21 mouse cellular contexts compared by ENCODE assay signal in genomic region chr4:106581865-106582204, GRCm38 (mm10). TPM values are rescaled to one million over a fixed set of nuclear protein-coding genes. Genes with fewer than 3 reads are reported as not detected.
DNase-seq lines count a peak whose midpoint lies in the region; ATAC-seq and TF ChIP-seq lines count a peak whose summit lies in the region.
"Had no signal": no experiment of that assay in that cellular context is flagged by ENCODE, and none has a peak within 500 bp of the region (broad histone marks: within the 10 kb centered on the region; RNA-seq: fewer than 3 reads in every experiment).

No protein-coding gene starts in this region.

- peak overlapping the region; percentile 51 for H3K4me3 ChIP-seq in erythroblast, embryonic 14.5 days (replicated peaks)
- H3K4me3 ChIP-seq in heart, postnatal 0 days (ENCODE audit: low read depth, low read length) = no peak overlapping the region
- H3K4me3 ChIP-seq in stomach, postnatal 0 days (ENCODE audit: low read depth, low read length) = no peak overlapping the region
- H3K4me3 ChIP-seq: forebrain, embryonic 12.5 days; midbrain, embryonic 15.5 days; neural tube, embryonic 12.5 days had no signal

- DNase-seq in heart, postnatal 0 days (ENCODE audit: low spot score) = no peak
- DNase-seq in heart, adult 11 months = no peak
- peak; percentile 56 for DNase-seq in right cerebral cortex, postnatal 25 days
- no peak for DNase-seq in right cerebral cortex, postnatal 4 days
- no peak for DNase-seq in stomach, postnatal 0 days (ENCODE audit: low spot score)
- DNase-seq: cerebellum, adult 2 months; gastrocnemius, postnatal 14 days; lung, postnatal 10 days; thymus, postnatal 25 days had no signal

- H3K36me3 ChIP-seq in erythroblast, embryonic 14.5 days (ENCODE audit: control insufficient read depth) = peaks cover 96% of the 10 kb centered on the region
- H3K36me3 ChIP-seq in heart, postnatal 0 days (replicated peaks; ENCODE audit: control insufficient read depth, insufficient read depth, low read length) = peaks cover 28% of the 10 kb centered on the region
- peaks cover 22% of the 10 kb centered on the region for H3K36me3 ChIP-seq in stomach, postnatal 0 days (ENCODE audit: control insufficient read depth, insufficient read depth, low read length)

- no peaks in the 10 kb centered on the region for H3K27me3 ChIP-seq in erythroblast, embryonic 14.5 days (ENCODE audit: control insufficient read depth)
- H3K27me3 ChIP-seq in heart, postnatal 0 days (ENCODE audit: control insufficient read depth, insufficient read depth, low read length) = no peaks in the 10 kb centered on the region
- no peaks in the 10 kb centered on the region for H3K27me3 ChIP-seq in stomach, postnatal 0 days (ENCODE audit: control insufficient read depth, insufficient read depth, low read length)
- H3K27me3 ChIP-seq: forebrain, embryonic 12.5 days; midbrain, embryonic 15.5 days; neural tube, embryonic 12.5 days had no signal

- H3K9ac ChIP-seq in heart, postnatal 0 days (replicated peaks; ENCODE audit: low read depth, low read length) = no peak overlapping the region
- H3K9ac ChIP-seq in stomach, postnatal 0 days (ENCODE audit: low read length) = no peak overlapping the region
- H3K9ac ChIP-seq: forebrain, embryonic 12.5 days; hindbrain, embryonic 14.5 days; midbrain, embryonic 15.5 days; neural tube, embryonic 12.5 days had no signal

- peak overlapping the region; percentile 32 for H3K4me2 ChIP-seq in heart, postnatal 0 days (ENCODE audit: low read depth, low read length)
- H3K4me2 ChIP-seq in stomach, postnatal 0 days (replicated peaks; ENCODE audit: low read depth) = no peak overlapping the region
- H3K4me2 ChIP-seq: forebrain, embryonic 12.5 days; hindbrain, embryonic 14.5 days; midbrain, embryonic 15.5 days; neural tube, embryonic 12.5 days had no signal

- TF ChIP-seq EP300 in heart, postnatal 0 days (IDR thresholded peaks at IDR 0.05; ENCODE audit: low read depth) = no peak
- no peak for TF ChIP-seq EP300 in stomach, postnatal 0 days (optimal IDR thresholded peaks at IDR 0.05)

- H3K9me3 ChIP-seq in erythroblast, embryonic 14.5 days (ENCODE audit: control insufficient read depth, low read length) = no peaks in the 10 kb centered on the region
- H3K9me3 ChIP-seq in heart, postnatal 0 days (replicated peaks; ENCODE audit: control insufficient read depth, low read length) = no peaks in the 10 kb centered on the region
- H3K9me3 ChIP-seq in stomach, postnatal 0 days (ENCODE audit: control insufficient read depth, low read length) = no peaks in the 10 kb centered on the region
- H3K9me3 ChIP-seq: forebrain, embryonic 12.5 days; midbrain, embryonic 15.5 days; neural tube, embryonic 12.5 days had no signal

- 35% methylated on average over 15 of the region's 15 CpGs for WGBS in heart, postnatal 0 days
- WGBS in stomach, postnatal 0 days = 79% methylated on average over 15 of the region's 15 CpGs

- peaks cover 50% of the 10 kb centered on the region for H3K4me1 ChIP-seq in erythroblast, embryonic 14.5 days (ENCODE audit: control insufficient read depth)
- H3K4me1 ChIP-seq in heart, postnatal 0 days (ENCODE audit: control insufficient read depth, insufficient read depth) = peaks cover 22% of the 10 kb centered on the region
- no peaks in the 10 kb centered on the region for H3K4me1 ChIP-seq in stomach, postnatal 0 days (replicated peaks; ENCODE audit: control insufficient read depth, insufficient read depth)
- H3K4me1 ChIP-seq: forebrain, embryonic 12.5 days; midbrain, embryonic 15.5 days had no signal

- no peak for TF ChIP-seq CTCF in heart, postnatal 0 days (IDR thresholded peaks at IDR 0.05; ENCODE audit: low read depth)
- no peak for TF ChIP-seq CTCF in stomach, postnatal 0 days (IDR thresholded peaks at IDR 0.05; ENCODE audit: low read depth)

- ATAC-seq in erythroblast, adult 5-6 weeks (replicated peaks; ENCODE audit: low FRiP score, poor library complexity, severe bottlenecking) = no peak
- no peak for ATAC-seq in heart, postnatal 0 days (ENCODE audit: insufficient read depth, low read depth)
- no peak for ATAC-seq in stomach, postnatal 0 days (ENCODE audit: low FRiP score, low TSS enrichment)
- ATAC-seq in erythroid progenitor cell, adult 5-6 weeks (replicated peaks; ENCODE audit: low FRiP score, poor library complexity, severe bottlenecking) = no peak
- ATAC-seq: activated CD4-positive, CD25-positive, alpha-beta regulatory T cell, adult 4 months; midbrain, embryonic 15.5 days had no signal

- no peak overlapping the region for H3K27ac ChIP-seq in heart, postnatal 0 days (ENCODE audit: low read depth)
- H3K27ac ChIP-seq in stomach, postnatal 0 days (replicated peaks) = peak overlapping the region; percentile 80
- H3K27ac ChIP-seq: forebrain, embryonic 12.5 days; hindbrain, embryonic 14.5 days; midbrain, embryonic 15.5 days; neural tube, embryonic 12.5 days had no signal

RNA-seq across cellular contexts. Expression of gene Dhcr24, which starts 21.0 kb away (rescaled TPM):
- polyA plus RNA-seq in erythroblast, embryonic 14.5 days (2012) = 0.74 and 0.81 TPM in 2 replicates
- total RNA-seq in erythroblast, adult 5-6 weeks (2015; ENCODE audit: low replicate concordance) = 2.3 and 4.4 TPM in 2 replicates
- total RNA-seq in erythroblast, adult 5-6 weeks (2017; ENCODE audit: low replicate concordance) = 1.5 and 1.7 TPM in 2 replicates
- 41.8 and 43.2 TPM in 2 replicates for total RNA-seq in heart, postnatal 0 days (2014; rRNA removed; ENCODE audit: low replicate concordance)
- 1.7 and 1.9 TPM in 2 replicates for polyA plus RNA-seq in heart, postnatal 0 days (2015; fragmentation: Nextera tagmentation; extraction: Ambion mirVana)
- polyA plus RNA-seq in stomach, postnatal 0 days (2015; fragmentation: Nextera tagmentation; extraction: Ambion mirVana) = 4.7 and 7.1 TPM in 2 replicates
- total RNA-seq in erythroid progenitor cell, adult 5-6 weeks (2015; ENCODE audit: low replicate concordance) = 2.2 and 6.7 TPM in 2 replicates
- 1.9 and 3.1 TPM in 2 replicates for total RNA-seq in erythroid progenitor cell, adult 5-6 weeks (2017; ENCODE audit: low replicate concordance)

RNA-seq across cellular contexts. Expression of gene Lexm, which starts 35.2 kb away (rescaled TPM):
- not detected in 2 replicates for polyA plus RNA-seq in erythroblast, embryonic 14.5 days (2012)
- total RNA-seq in erythroblast, adult 5-6 weeks (2015; ENCODE audit: low replicate concordance) = not detected in 2 replicates
- total RNA-seq in erythroblast, adult 5-6 weeks (2017; ENCODE audit: low replicate concordance) = not detected in 2 replicates
- not detected in 2 replicates for total RNA-seq in heart, postnatal 0 days (2014; rRNA removed; ENCODE audit: low replicate concordance)
- polyA plus RNA-seq in heart, postnatal 0 days (2015; fragmentation: Nextera tagmentation; extraction: Ambion mirVana) = not detected in 2 replicates
- polyA plus RNA-seq in stomach, postnatal 0 days (2015; fragmentation: Nextera tagmentation; extraction: Ambion mirVana) = 0.08 TPM in 1 of 2 replicates, not detected in the other
- total RNA-seq in erythroid progenitor cell, adult 5-6 weeks (2015; ENCODE audit: low replicate concordance) = not detected in 2 replicates
- not detected in 2 replicates for total RNA-seq in erythroid progenitor cell, adult 5-6 weeks (2017; ENCODE audit: low replicate concordance)
- total RNA-seq: gastrocnemius, postnatal 14 days; layer of hippocampus, adult 8-10 months; left cerebral cortex, postnatal 36 days had no signal
- polyA plus RNA-seq: activated CD4-positive, CD25-positive, alpha-beta regulatory T cell, adult 4 months; brain, embryonic 14.5 days; hindbrain, embryonic 14.5 days; kidney, embryonic 16.5 days; midbrain, embryonic 15.5 days had no signal

RNA-seq across cellular contexts. Expression of gene Ttc22, which starts 40.4 kb away (rescaled TPM):
- polyA plus RNA-seq in erythroblast, embryonic 14.5 days (2012) = not detected in 2 replicates
- total RNA-seq in erythroblast, adult 5-6 weeks (2015; ENCODE audit: low replicate concordance) = not detected in 2 replicates
- not detected in 2 replicates for total RNA-seq in erythroblast, adult 5-6 weeks (2017; ENCODE audit: low replicate concordance)
- 0.73 TPM in 1 of 2 replicates, not detected in the other for total RNA-seq in heart, postnatal 0 days (2014; rRNA removed; ENCODE audit: low replicate concordance)
- polyA plus RNA-seq in heart, postnatal 0 days (2015; fragmentation: Nextera tagmentation; extraction: Ambion mirVana) = 0.25 and 0.38 TPM in 2 replicates
- polyA plus RNA-seq in stomach, postnatal 0 days (2015; fragmentation: Nextera tagmentation; extraction: Ambion mirVana) = 26.9 and 28.2 TPM in 2 replicates
- total RNA-seq in erythroid progenitor cell, adult 5-6 weeks (2015; ENCODE audit: low replicate concordance) = not detected in 2 replicates
- total RNA-seq in erythroid progenitor cell, adult 5-6 weeks (2017; ENCODE audit: low replicate concordance) = not detected in 2 replicates
- polyA plus RNA-seq: activated CD4-positive, CD25-positive, alpha-beta regulatory T cell, adult 4 months had no signal
